Mouse (Mus musculus): ENCODE results near the gene Wdr1. TPM values are rescaled to one million over a fixed set of nuclear protein-coding genes. Genes with fewer than 3 reads are reported as not detected.

Wdr1 gene
- polyA plus RNA-seq, 1 experiment from 2014 or later: 76.7 TPM

- peaks cover 7% of the 10 kb centered on the region for H3K36me3 ChIP-seq (ENCODE audit: control insufficient read depth, insufficient read depth)
- no peak overlapping the region for H3K4me2 ChIP-seq (ENCODE audit: low read depth, low read length)
- 67% methylated on average over 3 of the region's 3 CpGs for WGBS (ENCODE audit: insufficient replicate concordance)
- H3K4me1 ChIP-seq (ENCODE audit: control insufficient read depth, low read depth, low read length): peaks cover 10% of the 10 kb centered on the region
- H3K9me3 ChIP-seq (replicated peaks; ENCODE audit: control insufficient read depth, low read length): no peaks in the 10 kb centered on the region
- H3K4me3 ChIP-seq (ENCODE audit: low read depth, low read length): no peak overlapping the region
- ATAC-seq (ENCODE audit: low read depth): no peak
- H3K9ac ChIP-seq (ENCODE audit: low read depth, low read length): no peak overlapping the region
- H3K27ac ChIP-seq (ENCODE audit: low read length): no peak overlapping the region
- H3K27me3 ChIP-seq (ENCODE audit: control insufficient read depth, insufficient read depth, low read depth, low read length): no peaks in the 10 kb centered on the region
Observed at GRCm38 (mm10) chr5:38552615-38553014, 10.4 kb downstream of the Wdr1 start.

GRCm38 (mm10) chr5:38550221-38550768 is 12.7 kb downstream of the Wdr1 start:
- H3K27ac ChIP-seq (ENCODE audit: low read length): no peak overlapping the region

GRCm38 (mm10) chr5:38549461-38549909 is 13.5 kb downstream of the Wdr1 start:
- Histone ChIP-seq H3K36me3 (ENCODE audit: control insufficient read depth, insufficient read depth) (peaks cover 30% of the 10 kb centered on the region), H3K27ac (ENCODE audit: low read length) (no peak overlapping the region), H3K4me2 (ENCODE audit: low read depth, low read length) (no peak overlapping the region), H3K9ac (ENCODE audit: low read depth, low read length) (no peak overlapping the region), H3K27me3 (ENCODE audit: control insufficient read depth, insufficient read depth, low read depth, low read length) (no peaks in the 10 kb centered on the region), H3K4me1 (ENCODE audit: control insufficient read depth, low read depth, low read length) (peaks cover 4% of the 10 kb centered on the region; the same call in 1 of the 2 replicates), H3K9me3 (replicated peaks; ENCODE audit: control insufficient read depth, low read length) (no peaks in the 10 kb centered on the region), H3K4me3 (ENCODE audit: low read depth, low read length) (no peak overlapping the region)
- 64% methylated on average over 3 of the region's 3 CpGs for WGBS (ENCODE audit: insufficient replicate concordance)
- ATAC-seq (ENCODE audit: low read depth): no peak

More at GRCm38 (mm10) chr5:38550221-38550768, 12.7 kb downstream of the Wdr1 start:
- no peak for ATAC-seq (ENCODE audit: low read depth)
- Histone ChIP-seq H3K4me3 (ENCODE audit: low read depth, low read length) (no peak overlapping the region), H3K9me3 (replicated peaks; ENCODE audit: control insufficient read depth, low read length) (no peaks in the 10 kb centered on the region), H3K36me3 (ENCODE audit: control insufficient read depth, insufficient read depth) (peaks cover 26% of the 10 kb centered on the region), H3K27me3 (ENCODE audit: control insufficient read depth, insufficient read depth, low read depth, low read length) (no peaks in the 10 kb centered on the region), H3K4me1 (ENCODE audit: control insufficient read depth, low read depth, low read length) (peaks cover 4% of the 10 kb centered on the region; the same call in 1 of the 2 replicates), H3K9ac (ENCODE audit: low read depth, low read length) (no peak overlapping the region), H3K4me2 (ENCODE audit: low read depth, low read length) (no peak overlapping the region)
- 55% methylated on average over 1 of the region's 1 CpGs for WGBS (ENCODE audit: insufficient replicate concordance)

- H3K4me2 ChIP-seq (ENCODE audit: low read depth, low read length): no peak overlapping the region
- ATAC-seq (ENCODE audit: low read depth): no peak
- H3K4me1 ChIP-seq (ENCODE audit: control insufficient read depth, low read depth, low read length): no peaks in the 10 kb centered on the region
- H3K9me3 ChIP-seq (replicated peaks; ENCODE audit: control insufficient read depth, low read length): no peaks in the 10 kb centered on the region
- 81% methylated on average over 6 of the region's 6 CpGs for WGBS (ENCODE audit: insufficient replicate concordance)
- H3K9ac ChIP-seq (ENCODE audit: low read depth, low read length): no peak overlapping the region
- H3K4me3 ChIP-seq (ENCODE audit: low read depth, low read length): no peak overlapping the region
- no peaks in the 10 kb centered on the region for H3K27me3 ChIP-seq (ENCODE audit: control insufficient read depth, insufficient read depth, low read depth, low read length)
- H3K27ac ChIP-seq (ENCODE audit: low read length): no peak overlapping the region
- H3K36me3 ChIP-seq (ENCODE audit: control insufficient read depth, insufficient read depth): peaks cover 41% of the 10 kb centered on the region
Observed at GRCm38 (mm10) chr5:38547375-38547774, 15.6 kb downstream of the Wdr1 start.

GRCm38 (mm10) chr5:38544423-38545415 is 18.3 kb downstream of the Wdr1 start:
- WGBS (ENCODE audit: insufficient replicate concordance): 72% methylated on average over 5 of the region's 5 CpGs

GRCm38 (mm10) chr5:38543496-38544217 is 19.4 kb downstream of the Wdr1 start:
- Histone ChIP-seq H3K4me1 (ENCODE audit: control insufficient read depth, low read depth, low read length) (no peaks in the 10 kb centered on the region), H3K9ac (ENCODE audit: low read depth, low read length) (no peak overlapping the region), H3K27ac (ENCODE audit: low read length) (no peak overlapping the region), H3K9me3 (replicated peaks; ENCODE audit: control insufficient read depth, low read length) (no peaks in the 10 kb centered on the region), H3K4me2 (ENCODE audit: low read depth, low read length) (no peak overlapping the region), H3K36me3 (ENCODE audit: control insufficient read depth, insufficient read depth) (peaks cover 61% of the 10 kb centered on the region), H3K27me3 (ENCODE audit: control insufficient read depth, insufficient read depth, low read depth, low read length) (no peaks in the 10 kb centered on the region), H3K4me3 (ENCODE audit: low read depth, low read length) (no peak overlapping the region)
- ATAC-seq (ENCODE audit: low read depth): no peak
- 69% methylated on average over 4 of the region's 4 CpGs for WGBS (ENCODE audit: insufficient replicate concordance)

More at GRCm38 (mm10) chr5:38544423-38545415, 18.3 kb downstream of the Wdr1 start:
- Histone ChIP-seq H3K4me1 (ENCODE audit: control insufficient read depth, low read depth, low read length) (no peaks in the 10 kb centered on the region), H3K9ac (ENCODE audit: low read depth, low read length) (no peak overlapping the region), H3K4me3 (ENCODE audit: low read depth, low read length) (no peak overlapping the region), H3K4me2 (ENCODE audit: low read depth, low read length) (no peak overlapping the region), H3K27me3 (ENCODE audit: control insufficient read depth, insufficient read depth, low read depth, low read length) (no peaks in the 10 kb centered on the region), H3K27ac (ENCODE audit: low read length) (no peak overlapping the region), H3K36me3 (ENCODE audit: control insufficient read depth, insufficient read depth) (peaks cover 55% of the 10 kb centered on the region), H3K9me3 (replicated peaks; ENCODE audit: control insufficient read depth, low read length) (no peaks in the 10 kb centered on the region)
- ATAC-seq (ENCODE audit: low read depth): no peak

GRCm38 (mm10) chr5:38541728-38542127 is 21.3 kb downstream of the Wdr1 start:
- Histone ChIP-seq H3K4me1 (ENCODE audit: control insufficient read depth, low read depth, low read length) (no peaks in the 10 kb centered on the region), H3K27me3 (ENCODE audit: control insufficient read depth, insufficient read depth, low read depth, low read length) (no peaks in the 10 kb centered on the region), H3K4me3 (ENCODE audit: low read depth, low read length) (no peak overlapping the region), H3K9me3 (replicated peaks; ENCODE audit: control insufficient read depth, low read length) (no peaks in the 10 kb centered on the region), H3K9ac (ENCODE audit: low read depth, low read length) (no peak overlapping the region), H3K4me2 (ENCODE audit: low read depth, low read length) (no peak overlapping the region), H3K36me3 (ENCODE audit: control insufficient read depth, insufficient read depth) (peaks cover 66% of the 10 kb centered on the region), H3K27ac (ENCODE audit: low read length) (no peak overlapping the region)
- WGBS (ENCODE audit: insufficient replicate concordance): 77% methylated on average over 3 of the region's 3 CpGs
- no peak for ATAC-seq (ENCODE audit: low read depth)

GRCm38 (mm10) chr5:38540898-38541297 is 22.1 kb downstream of the Wdr1 start:
- Histone ChIP-seq H3K27ac (ENCODE audit: low read length) (no peak overlapping the region), H3K36me3 (ENCODE audit: control insufficient read depth, insufficient read depth) (peaks cover 65% of the 10 kb centered on the region), H3K27me3 (ENCODE audit: control insufficient read depth, insufficient read depth, low read depth, low read length) (no peaks in the 10 kb centered on the region), H3K9me3 (replicated peaks; ENCODE audit: control insufficient read depth, low read length) (no peaks in the 10 kb centered on the region), H3K4me2 (ENCODE audit: low read depth, low read length) (no peak overlapping the region), H3K4me1 (ENCODE audit: control insufficient read depth, low read depth, low read length) (no peaks in the 10 kb centered on the region), H3K4me3 (ENCODE audit: low read depth, low read length) (no peak overlapping the region), H3K9ac (ENCODE audit: low read depth, low read length) (no peak overlapping the region)
- ATAC-seq (ENCODE audit: low read depth): no peak
- 72% methylated on average over 1 of the region's 1 CpGs for WGBS (ENCODE audit: insufficient replicate concordance)
